ENCODE assay signal across 1 mouse cellular context in genomic region chr11:96830539-96831216, GRCm38 (mm10).
TF ChIP-seq lines count a peak whose summit lies in the region.

No protein-coding gene starts in this region.

TF ChIP-seq in MEL, 35 proteins besides CTCF, POLR2A, EP300 and RAD21 (continued from another document):
- TF ChIP-seq MYC (IDR thresholded peaks at IDR 0.05; ENCODE audit: low read depth, low read length) (peak; percentile 59; the same call in 1 of the 2 replicates), USF1 (IDR thresholded peaks at IDR 0.05; ENCODE audit: low read depth, low read length) (peak; percentile 24; the same call in 1 of the 2 replicates), RCOR1 (IDR thresholded peaks at IDR 0.05; ENCODE audit: low read depth, low read length) (no peak), ZMIZ1 (IDR thresholded peaks at IDR 0.05; ENCODE audit: low read depth, low read length) (peak; percentile 54; the same call in 1 of the 2 replicates), BHLHE40 (IDR thresholded peaks at IDR 0.05; ENCODE audit: borderline replicate concordance, low read depth, low read length) (no peak), MXI1 (IDR thresholded peaks at IDR 0.05; ENCODE audit: low read depth, low read length) (peak; percentile 56)
